Mouse (Mus musculus) frontal cortex, adult 2 months (tissue): Measurements from ENCODE around the gene Ly9. TPM values are rescaled to one million over a fixed set of nuclear protein-coding genes. Genes with fewer than 3 reads are reported as not detected.

Experiments used
- DNase-seq, 2 experiments: peaks; one replicate each; pipeline ENCODE4 v3.0.0; 2022; ENCODE audit warnings: low spot score in 1 of 2; ENCODE audit errors: extremely low spot score in 1 of 2
- polyA plus RNA-seq: library from polyadenylated mRNA; depleted of rRNA; stranded (reverse); fragments of >200 nt; gene quantifications from 2 replicates; pipeline ENCODE4 v1.2.3, GENCODE M21; 2012; rRNA removed

Ly9 gene
- polyA plus RNA-seq: 0.19 and 0.32 TPM in 2 replicates

GRCm38 (mm10) chr1:171607176-171607575, at the start of gene Ly9:
Ly9 (minus strand) TSS chr1:171607410.
- no peak for DNase-seq

GRCm38 (mm10) chr1:171652734-171653133, 45.5 kb upstream of the Ly9 start, which contains the start of gene Slamf7:
Slamf7 (minus strand) TSS chr1:171653035.
- DNase-seq: no peak

GRCm38 (mm10) chr1:171648840-171649239, 41.6 kb upstream of the Ly9 start:
- no peak for DNase-seq

GRCm38 (mm10) chr1:171647716-171648115, 40.5 kb upstream of the Ly9 start:
- DNase-seq: no peak

GRCm38 (mm10) chr1:171646429-171646940, 39.3 kb upstream of the Ly9 start:
- no peak for DNase-seq

- no peak for DNase-seq
Observed at GRCm38 (mm10) chr1:171643612-171644011, 36.4 kb upstream of the Ly9 start.

- DNase-seq: no peak
Observed at GRCm38 (mm10) chr1:171640796-171641195, 33.6 kb upstream of the Ly9 start.

GRCm38 (mm10) chr1:171638686-171639085, 31.5 kb upstream of the Ly9 start:
- DNase-seq: peak in 1 of 2 experiments; percentile 54

GRCm38 (mm10) chr1:171637101-171637500, 29.9 kb upstream of the Ly9 start:
- DNase-seq: no peak

- no peak for DNase-seq
Observed at GRCm38 (mm10) chr1:171635696-171636095, 28.5 kb upstream of the Ly9 start.

GRCm38 (mm10) chr1:171631447-171631846, 24.2 kb upstream of the Ly9 start:
- peak in 1 of 2 experiments; percentile 43 for DNase-seq

- DNase-seq: peak in 1 of 2 experiments; percentile 35
Observed at GRCm38 (mm10) chr1:171630912-171631311, 23.7 kb upstream of the Ly9 start.

- no peak for DNase-seq
Observed at GRCm38 (mm10) chr1:171630041-171630440, 22.8 kb upstream of the Ly9 start.

GRCm38 (mm10) chr1:171629168-171629567, 22.0 kb upstream of the Ly9 start:
- no peak for DNase-seq

GRCm38 (mm10) chr1:171627801-171628200, 20.6 kb upstream of the Ly9 start:
- no peak for DNase-seq

- DNase-seq: no peak
Observed at GRCm38 (mm10) chr1:171620091-171620490, 12.9 kb upstream of the Ly9 start.

GRCm38 (mm10) chr1:171619645-171620044, 12.4 kb upstream of the Ly9 start:
- no peak for DNase-seq

- peak in 1 of 2 experiments; percentile 45 for DNase-seq
Observed at GRCm38 (mm10) chr1:171619001-171619400, 11.8 kb upstream of the Ly9 start.

GRCm38 (mm10) chr1:171616881-171617515, 9.8 kb upstream of the Ly9 start:
- DNase-seq: no peak

GRCm38 (mm10) chr1:171613962-171614361, 6.8 kb upstream of the Ly9 start:
- DNase-seq: peak in 1 of 2 experiments; percentile 54

GRCm38 (mm10) chr1:171610781-171611180, 3.6 kb upstream of the Ly9 start:
- DNase-seq: no peak

- DNase-seq: no peak
Observed at GRCm38 (mm10) chr1:171610026-171610425, 2.8 kb upstream of the Ly9 start.
